10 mouse cellular contexts compared by ENCODE assay signal in the genomic region with DNA sequence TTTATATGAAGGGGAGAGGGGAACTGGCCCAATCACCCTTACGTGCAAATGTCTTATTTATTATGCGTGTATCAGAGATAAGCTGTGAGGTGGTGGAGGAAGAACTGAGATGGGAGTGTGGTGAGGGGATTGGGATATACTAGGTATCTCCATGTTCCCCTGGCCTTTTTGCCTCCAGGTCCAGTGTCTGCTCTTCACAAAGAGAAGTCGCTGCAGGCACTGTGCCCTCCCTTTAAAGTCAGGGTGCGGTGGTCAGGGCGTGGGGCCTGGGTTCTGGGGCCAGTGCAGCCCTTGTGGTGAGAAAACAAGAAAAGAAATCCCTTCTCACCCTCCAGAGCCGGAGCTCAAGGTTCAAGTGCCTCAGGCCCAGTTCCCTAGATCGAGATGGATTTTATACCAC. TPM values are rescaled to one million over a fixed set of nuclear protein-coding genes. Genes with fewer than 3 reads are reported as not detected.
DNase-seq lines count a peak whose midpoint lies in the region; ATAC-seq and TF ChIP-seq lines count a peak whose summit lies in the region.
"Had no signal": no experiment of that assay in that cellular context is flagged by ENCODE, and none has a peak within 500 bp of the region (broad histone marks: within the 10 kb centered on the region; RNA-seq: fewer than 3 reads in every experiment).

No protein-coding gene starts in this region.

- no peak for TF ChIP-seq POLR2A in brain, embryonic 14.5 days (IDR thresholded peaks at IDR 0.05; ENCODE audit: borderline replicate concordance, extremely low read depth, insufficient read depth, insufficient read length, poor library complexity, severe bottlenecking)

- no peaks in the 10 kb centered on the region; the same call in 1 of the 2 replicates for H3K27me3 ChIP-seq in hindbrain, embryonic 11.5 days (ENCODE audit: control insufficient read depth, insufficient read depth, low read length)
- no peaks in the 10 kb centered on the region for H3K27me3 ChIP-seq in midbrain, embryonic 15.5 days (replicated peaks)

- no peaks in the 10 kb centered on the region for H3K9me3 ChIP-seq in hindbrain, embryonic 11.5 days (ENCODE audit: control insufficient read depth, low read length)
- no peaks in the 10 kb centered on the region for H3K9me3 ChIP-seq in midbrain, embryonic 15.5 days

- peaks cover 13% of the 10 kb centered on the region for H3K36me3 ChIP-seq in hindbrain, embryonic 11.5 days (ENCODE audit: control insufficient read depth, insufficient read depth, low read length)
- peaks cover 22% of the 10 kb centered on the region for H3K36me3 ChIP-seq in midbrain, embryonic 15.5 days (replicated peaks)

- 61% methylated on average over 7 of the region's 7 CpGs for WGBS in hindbrain, embryonic 11.5 days
- whole genome bisulfite sequencing in midbrain, embryonic 15.5 days: 42% methylated on average over 7 of the region's 7 CpGs

- peak overlapping the region; percentile 68; the same call in 1 of the 2 replicates for H3K9ac ChIP-seq in hindbrain, embryonic 11.5 days (ENCODE audit: low read depth, low read length)
- H3K9ac ChIP-seq in midbrain, embryonic 15.5 days: peak overlapping the region; percentile 44; the same call in 1 of the 2 replicates

- no peak overlapping the region for H3K4me3 ChIP-seq in gastrocnemius, adult 2 months
- peak overlapping the region; percentile 0; the same call in 1 of the 2 replicates for H3K4me3 ChIP-seq in hindbrain, embryonic 11.5 days (ENCODE audit: low read depth, low read length)
- H3K4me3 ChIP-seq in midbrain, embryonic 15.5 days: peak overlapping the region; percentile 26

- ATAC-seq in hindbrain, embryonic 11.5 days (ENCODE audit: low FRiP score): no peak
- ATAC-seq in midbrain, embryonic 15.5 days (replicated peaks): no peak
- ATAC-seq: inflammation-experienced regulatory T-cells, adult 6 months had no signal

- peak overlapping the region; percentile 71; the same call in 1 of the 2 replicates for H3K27ac ChIP-seq in gastrocnemius, adult 2 months
- 0 out of 2 replicates have a peak overlapping the region, but pooled peaks have one; percentile 86 for H3K27ac ChIP-seq in hindbrain, embryonic 11.5 days (ENCODE audit: low read depth, low read length)
- H3K27ac ChIP-seq in midbrain, embryonic 15.5 days: peak overlapping the region; percentile 84

- TF ChIP-seq CTCF in gastrocnemius, adult 2 months (IDR thresholded peaks at IDR 0.05): no peak
- TF ChIP-seq CTCF in brain, embryonic 14.5 days (IDR thresholded peaks at IDR 0.05; ENCODE audit: borderline replicate concordance, extremely low read depth, insufficient read depth, insufficient read length): no peak

- H3K4me2 ChIP-seq in hindbrain, embryonic 11.5 days (replicated peaks; ENCODE audit: low read depth, low read length): no peak overlapping the region
- peak overlapping the region; percentile 72 for H3K4me2 ChIP-seq in midbrain, embryonic 15.5 days

- H3K4me1 ChIP-seq in hindbrain, embryonic 11.5 days (replicated peaks; ENCODE audit: control insufficient read depth, insufficient read depth, low read length): peaks cover 44% of the 10 kb centered on the region
- peaks cover 59% of the 10 kb centered on the region for H3K4me1 ChIP-seq in midbrain, embryonic 15.5 days

- intact Hi-C loops in gastrocnemius, adult 2 months (cut with DNase I): no loop called here
- intact Hi-C loops in gastrocnemius, postnatal 36 days (cut with DNase I): loop anchor here (10.0 kb wide), 1 partner anchor 359 kb away; no protein-coding TSS in a partner anchor

- no peak for DNase-seq in gastrocnemius, adult 2 months
- DNase-seq in gastrocnemius, postnatal 36 days: no peak
- peak; percentile 28 for DNase-seq in brain, embryonic 14.5 days (ENCODE audit: low read depth)
- peak; percentile 38 for DNase-seq in hindbrain, embryonic 11.5 days (ENCODE audit: low spot score)
- no peak for DNase-seq in urinary bladder, adult 2 months (ENCODE audit: low spot score)
- DNase-seq in c-Kit-positive CD71-positive TER-119-positive erythroid progenitor cells, embryonic 14.5 days (ENCODE audit: low spot score): no peak
- no peak for DNase-seq in gastrocnemius, adult 18-20 months (ENCODE audit: low spot score)
- DNase-seq: lung, postnatal 14 days had no signal

RNA-seq across cellular contexts. Expression of a gene that starts 6.7 kb away (rescaled TPM):
- total RNA-seq in gastrocnemius, adult 2 months (2021): 1 to 10 TPM; 5.3 to 5.9 TPM
- total RNA-seq in gastrocnemius, postnatal 36 days (2021): 1 to 10 TPM; 5.7 to 6.2 TPM
- 162 and 167 TPM in 2 replicates for polyA plus RNA-seq in brain, embryonic 14.5 days (2012; rRNA removed)
- 14.5 and 17.7 TPM in 2 replicates for polyA plus RNA-seq in hindbrain, embryonic 11.5 days (2014; fragmentation: Nextera tagmentation; extraction: Ambion mirVana)
- polyA plus RNA-seq in midbrain, embryonic 15.5 days (2015; fragmentation: Nextera tagmentation; extraction: Ambion mirVana): 15.9 and 16.0 TPM in 2 replicates
- 26.9 and 34.5 TPM in 2 replicates for polyA plus RNA-seq in urinary bladder, adult 2 months (2012; rRNA removed)
- 1 to 10 TPM; 3.1 to 4.8 TPM for total RNA-seq in gastrocnemius, adult 18-20 months (2021)

RNA-seq across cellular contexts. Expression of a gene that starts 41.3 kb away (rescaled TPM):
- total RNA-seq in gastrocnemius, adult 2 months (2021): 1 to 10 TPM; 8.0 to 10.0 TPM
- total RNA-seq in gastrocnemius, postnatal 36 days (2021): 1 to 10 TPM; 7.0 to 7.1 TPM
- polyA plus RNA-seq in brain, embryonic 14.5 days (2012; rRNA removed): 48.2 and 49.2 TPM in 2 replicates
- polyA plus RNA-seq in hindbrain, embryonic 11.5 days (2014; fragmentation: Nextera tagmentation; extraction: Ambion mirVana): 26.1 and 34.6 TPM in 2 replicates
- 35.6 and 40.3 TPM in 2 replicates for polyA plus RNA-seq in midbrain, embryonic 15.5 days (2015; fragmentation: Nextera tagmentation; extraction: Ambion mirVana)
- polyA plus RNA-seq in urinary bladder, adult 2 months (2012; rRNA removed): 18.8 and 21.0 TPM in 2 replicates
- total RNA-seq in gastrocnemius, adult 18-20 months (2021): 1 to 10 TPM; 7.4 to 9.0 TPM

RNA-seq across cellular contexts. Expression of a gene that starts 59.0 kb away (rescaled TPM):
- total RNA-seq in gastrocnemius, adult 2 months (2021): 10 to 100 TPM; 30.6 to 37.7 TPM
- 10 to 100 TPM; 26.5 to 27.6 TPM for total RNA-seq in gastrocnemius, postnatal 36 days (2021)
- polyA plus RNA-seq in brain, embryonic 14.5 days (2012; rRNA removed): 436 and 508 TPM in 2 replicates
- 300 and 304 TPM in 2 replicates for polyA plus RNA-seq in hindbrain, embryonic 11.5 days (2014; fragmentation: Nextera tagmentation; extraction: Ambion mirVana)
- 644 and 648 TPM in 2 replicates for polyA plus RNA-seq in midbrain, embryonic 15.5 days (2015; fragmentation: Nextera tagmentation; extraction: Ambion mirVana)
- polyA plus RNA-seq in urinary bladder, adult 2 months (2012; rRNA removed): 120 and 126 TPM in 2 replicates
- total RNA-seq in gastrocnemius, adult 18-20 months (2021): 10 to 100 TPM; 27.4 to 33.9 TPM

Comparison
In these comparisons a context has a peak if more than half of its experiments do, and no peak if none do; other contexts are left out.
1. DNase-seq: peak in brain, embryonic 14.5 days (single experiment) and hindbrain, embryonic 11.5 days (single experiment); none in gastrocnemius, adult 2 months (single experiment), gastrocnemius, postnatal 36 days (0 of 2), urinary bladder, adult 2 months (single experiment), c-Kit-positive CD71-positive TER-119-positive erythroid progenitor cells, embryonic 14.5 days (single experiment) and gastrocnemius, adult 18-20 months (single experiment).
2. Peak in every context shown above with its lines, with median percentiles within 50 percentile points of each other: H3K27ac ChIP-seq.